Mouse (Mus musculus) monocyte, adult 2 months (primary cell): ENCODE measurements around the gene Padi2.
A peak's percentile ranks its signal among the peaks of the same experiment; 100 is the strongest.

Experiments used
- DNase-seq, 2 experiments: peaks; one replicate each; pipeline ENCODE4 v3.0.0; 2022; ENCODE audit warnings: low spot score in 2 of 2, low read depth in 1 of 2

Padi2 gene

DNA sequence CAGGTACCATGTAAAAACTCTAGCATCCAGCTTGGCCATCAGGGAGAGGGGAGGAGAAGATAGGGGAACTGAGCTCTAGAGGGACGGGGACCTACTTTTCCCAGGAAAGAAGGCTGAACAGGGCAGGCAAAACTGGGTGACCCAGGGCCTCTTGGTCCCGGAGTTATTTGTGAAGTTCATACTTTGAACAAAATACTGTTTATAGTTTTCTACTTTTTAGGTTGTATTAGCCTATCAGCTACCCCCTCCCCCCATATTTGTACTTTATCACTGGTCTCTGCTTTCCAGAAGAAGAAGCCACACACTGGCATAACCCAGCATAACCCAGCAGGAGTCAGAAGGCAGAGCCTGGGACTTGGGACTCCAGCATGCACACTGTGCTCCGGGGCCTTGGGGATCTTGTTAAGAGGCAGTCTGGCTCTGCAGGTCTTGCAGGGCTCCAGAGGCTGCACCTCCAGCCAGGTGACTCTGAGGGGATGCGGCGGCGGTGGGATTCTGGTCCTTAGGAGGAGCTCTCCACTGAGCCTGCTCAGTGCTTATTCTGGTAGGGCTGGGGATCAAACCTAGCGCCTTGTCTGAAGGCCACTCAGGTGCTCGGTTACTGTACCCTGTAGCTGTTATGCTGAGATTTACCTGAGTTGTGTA, 25.0 kb upstream of the Padi2 start:
- no peak for DNase-seq

GRCm38 (mm10) chr4:140881771-140882170, 24.4 kb upstream of the Padi2 start:
- DNase-seq = no peak

DNA sequence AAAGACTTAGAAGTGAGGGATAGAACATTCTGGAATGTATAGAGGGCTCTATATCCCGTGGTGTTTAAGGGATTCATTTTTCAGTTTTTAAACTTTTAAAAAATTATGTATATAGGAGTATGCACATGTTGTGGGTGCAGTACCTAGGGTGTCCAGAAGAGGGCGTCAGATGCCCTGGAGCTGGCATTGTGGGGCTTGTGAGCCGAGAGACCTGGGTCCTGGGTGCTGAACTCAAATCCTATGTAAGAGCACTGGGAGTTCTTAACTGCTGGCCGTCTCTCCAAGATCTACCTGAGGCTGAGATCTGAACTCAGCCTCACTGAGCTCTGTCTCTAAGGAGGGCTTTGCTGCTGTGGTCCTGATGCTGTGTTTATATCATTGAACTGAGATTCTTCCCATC, 23.8 kb upstream of the Padi2 start:
- DNase-seq = no peak

DNA sequence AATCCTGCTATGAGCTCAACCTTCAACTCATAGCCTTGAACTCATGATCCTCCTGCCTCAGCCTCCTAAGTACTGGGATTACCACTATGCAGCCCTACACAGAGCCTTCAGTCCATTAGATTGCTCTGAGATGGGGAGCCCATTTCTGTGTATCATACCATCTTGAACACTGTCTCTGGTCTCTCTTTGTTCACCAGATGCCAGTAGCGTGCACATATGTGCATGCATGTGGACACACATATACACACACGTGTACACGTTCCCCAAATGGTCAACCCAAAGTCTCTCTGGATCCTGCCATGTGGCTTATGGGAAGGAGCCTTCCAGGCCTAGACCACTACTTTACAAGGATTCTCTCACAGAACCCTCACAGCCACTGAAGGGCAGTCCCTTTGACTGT, 23.2 kb upstream of the Padi2 start:
- no peak for DNase-seq

DNA sequence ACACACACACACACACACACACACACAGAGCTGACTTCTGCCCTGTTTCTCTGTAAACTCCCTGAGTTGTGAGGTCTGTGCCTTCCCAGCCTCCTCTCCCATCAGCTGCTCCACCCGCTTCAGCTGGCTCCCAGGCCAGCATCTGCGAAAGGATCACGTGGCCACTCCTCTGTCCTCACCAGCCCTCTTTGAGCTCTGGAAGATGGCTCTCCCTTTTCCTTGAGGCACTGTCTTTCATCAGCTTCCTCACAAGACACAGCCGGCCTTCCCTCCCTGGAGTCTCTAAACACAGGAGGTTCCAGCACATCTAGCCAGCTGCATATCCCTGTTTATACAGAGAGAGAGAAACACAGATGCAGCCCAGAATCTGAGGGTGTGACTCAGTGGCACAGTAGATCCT, 22.3 kb upstream of the Padi2 start:
- no peak for DNase-seq

DNA sequence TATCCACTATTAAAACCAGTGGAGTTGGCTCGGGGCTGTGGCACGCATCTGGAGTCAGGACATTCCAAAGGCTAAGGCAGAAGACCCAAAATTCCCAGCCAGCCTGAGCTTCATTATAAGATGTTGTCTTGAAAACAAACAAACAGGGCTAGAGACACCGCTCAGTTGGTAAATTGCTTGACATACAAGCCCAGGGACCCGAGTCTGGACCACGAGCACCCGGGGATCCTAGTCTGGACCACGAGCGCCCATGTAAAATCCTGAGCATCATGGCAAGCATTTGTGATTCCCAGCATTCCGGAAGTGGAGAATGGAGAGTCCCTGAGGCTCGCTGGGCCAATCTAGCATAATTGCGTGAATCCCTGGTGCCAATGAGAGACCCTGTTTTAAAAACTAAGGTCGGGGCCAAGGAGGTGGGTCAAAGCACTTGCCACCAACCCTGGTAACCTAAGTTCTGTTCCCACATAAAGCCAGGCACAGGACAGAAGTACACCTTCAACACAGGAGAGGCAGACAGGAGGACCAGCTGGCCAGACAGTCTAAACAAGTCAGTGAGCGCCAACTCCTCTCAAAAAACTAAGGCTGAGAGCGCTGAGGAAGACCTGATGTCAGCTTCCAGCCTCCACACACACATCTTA, 14.5 kb upstream of the Padi2 start:
- no peak for DNase-seq

- no peak for DNase-seq
These were observed 14.0 kb upstream of the Padi2 start for GRCm38 (mm10) chr4:140892163-140892530.

DNA sequence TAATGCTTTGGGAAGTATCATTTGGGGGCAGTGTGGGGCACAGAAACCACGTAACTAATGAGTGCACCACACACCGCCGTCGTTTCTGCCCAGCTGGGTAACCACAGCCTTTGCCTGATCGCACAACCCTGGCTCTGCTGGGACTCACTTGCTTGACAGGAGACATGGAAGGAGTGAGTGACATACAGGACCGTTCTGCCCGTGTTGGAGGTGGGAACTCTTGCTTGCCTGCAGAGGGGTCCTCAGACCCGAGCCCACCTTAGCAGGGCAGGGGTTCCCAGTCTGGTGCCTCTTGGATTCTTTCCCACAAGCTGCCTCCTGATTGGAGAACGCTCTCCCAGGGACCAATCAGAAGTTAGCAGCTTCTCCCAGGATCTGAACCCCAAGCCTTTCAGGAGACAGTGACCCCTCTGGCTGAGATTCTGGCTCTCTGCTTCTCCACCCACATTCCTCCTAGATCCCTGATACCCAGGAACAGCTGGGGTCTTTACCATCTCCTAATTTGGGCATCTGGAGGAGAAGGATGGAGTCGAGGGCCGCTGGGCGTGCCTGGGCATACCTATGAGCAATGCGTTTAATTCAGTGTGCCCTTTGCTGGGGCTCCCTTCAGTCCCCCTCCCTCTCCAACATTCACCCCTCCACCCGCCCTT, 1.2 kb upstream of the Padi2 start:
- no peak for DNase-seq

DNA sequence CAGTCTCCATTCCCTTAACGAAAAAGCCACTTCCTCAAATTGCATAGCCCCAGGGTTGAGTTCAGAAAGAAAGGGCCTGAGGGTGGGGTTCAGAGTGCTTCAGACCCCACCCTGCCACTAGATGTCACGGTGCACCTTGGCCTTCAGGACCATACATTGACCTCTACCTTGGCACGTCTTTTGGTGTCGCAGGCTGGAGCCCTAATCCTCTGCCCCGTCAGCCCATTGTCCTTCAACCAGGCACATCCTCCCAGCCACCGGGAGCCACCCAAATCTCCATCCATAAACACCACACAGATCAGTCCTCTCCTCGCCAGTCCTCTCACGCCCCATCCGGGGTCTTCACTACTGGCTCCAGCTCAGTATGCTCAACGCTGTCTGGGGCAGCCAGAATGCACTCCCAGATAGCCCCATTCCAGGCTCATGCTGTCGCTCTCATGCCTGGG, 695 bp upstream of the Padi2 start:
- DNase-seq = peak in 1 of 2 experiments; percentile 31

- DNase-seq = no peak
These were observed 710 bp downstream of the Padi2 start for GRCm38 (mm10) chr4:140906827-140907280.

GRCm38 (mm10) chr4:140907306-140908024, 1.3 kb downstream of the Padi2 start:
- DNase-seq = no peak

GRCm38 (mm10) chr4:140908627-140909026, 2.5 kb downstream of the Padi2 start:
- DNase-seq = no peak

- no peak for DNase-seq
These were observed 3.4 kb downstream of the Padi2 start for GRCm38 (mm10) chr4:140909536-140909935.

DNA sequence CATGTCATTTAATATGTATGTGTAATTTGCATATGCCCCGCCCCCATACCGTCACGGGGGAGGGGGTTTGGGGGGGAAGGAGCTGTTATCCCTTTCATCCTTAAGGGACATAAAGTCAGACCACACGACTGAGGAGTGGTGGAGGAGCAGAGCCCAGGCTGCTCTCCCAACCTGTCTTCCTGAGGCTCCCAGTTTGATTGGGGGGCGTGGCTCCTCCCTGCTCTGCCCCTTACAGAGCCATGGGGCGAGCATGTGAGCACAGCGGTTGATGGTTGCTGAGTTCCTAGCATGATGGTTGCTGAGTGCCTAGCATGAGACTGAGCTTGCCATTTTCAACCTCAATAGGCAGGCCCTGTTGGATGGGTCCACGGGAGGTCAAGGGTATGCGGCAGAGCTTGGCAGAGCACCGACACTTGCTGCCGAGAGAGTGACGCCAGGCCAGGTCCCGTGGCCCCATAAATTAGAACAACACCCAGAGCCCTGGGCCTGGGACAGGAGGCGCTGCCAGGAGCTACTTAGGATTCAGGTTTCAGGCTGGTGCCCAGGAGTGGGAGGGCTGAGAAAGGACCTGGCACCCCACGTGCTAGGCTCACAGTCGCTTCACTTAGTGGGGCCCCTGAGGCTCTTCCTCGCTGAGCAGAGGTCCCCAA, 4.6 kb downstream of the Padi2 start:
- no peak for DNase-seq

DNA sequence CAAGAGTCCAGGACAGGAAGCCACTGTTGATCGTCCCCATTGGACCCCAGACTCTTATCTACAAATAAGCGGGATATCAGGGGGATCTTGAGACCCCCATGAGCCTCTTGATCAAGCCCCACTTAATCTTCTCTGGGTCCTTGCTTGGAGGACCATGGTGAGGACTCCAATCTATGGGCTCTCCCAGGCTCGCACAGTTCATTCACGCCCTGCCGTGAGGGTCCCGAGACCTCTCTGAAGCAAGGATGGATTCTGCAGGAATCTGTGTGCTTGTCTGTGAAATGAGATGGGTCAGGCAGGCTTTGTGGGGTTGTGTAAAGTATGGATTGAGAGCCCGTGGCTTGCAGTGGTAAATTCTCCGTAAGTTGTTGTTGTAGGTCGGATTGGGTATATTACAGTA, 5.3 kb downstream of the Padi2 start:
- DNase-seq = no peak

- DNase-seq = no peak
These were observed 6.2 kb downstream of the Padi2 start for GRCm38 (mm10) chr4:140912271-140912833.

GRCm38 (mm10) chr4:140913565-140913964, 7.4 kb downstream of the Padi2 start:
- no peak for DNase-seq

GRCm38 (mm10) chr4:140914731-140915131, 8.6 kb downstream of the Padi2 start:
- no peak for DNase-seq

GRCm38 (mm10) chr4:140915235-140915634, 9.1 kb downstream of the Padi2 start:
- DNase-seq = no peak

- no peak for DNase-seq
These were observed 10.2 kb downstream of the Padi2 start for GRCm38 (mm10) chr4:140916296-140916695.

GRCm38 (mm10) chr4:140917451-140917850, 11.3 kb downstream of the Padi2 start:
- no peak for DNase-seq
